In the genomic region with DNA sequence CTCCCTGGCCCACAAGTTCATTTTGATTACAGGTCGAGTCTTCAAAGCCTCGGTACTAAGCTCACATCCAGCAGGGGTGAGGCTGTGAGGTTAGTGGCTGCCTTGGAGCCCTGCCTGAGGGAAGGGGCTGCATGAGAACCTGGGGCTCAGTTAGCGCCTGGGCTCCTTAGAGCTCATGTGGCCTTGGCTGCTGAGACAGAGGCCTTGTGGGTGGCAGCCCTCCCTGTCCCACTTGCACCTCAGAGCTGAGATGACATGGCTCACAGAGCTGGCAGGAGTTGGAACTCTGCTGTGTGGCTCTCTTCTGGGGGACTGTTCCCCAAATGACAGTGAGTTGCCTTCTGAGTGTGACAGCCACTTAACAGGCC, we compare ENCODE assay signal across 12 mouse cellular contexts. TPM values are rescaled to one million over a fixed set of nuclear protein-coding genes. Genes with fewer than 3 reads are reported as not detected.
DNase-seq lines count a peak whose midpoint lies in the region; ATAC-seq and TF ChIP-seq lines count a peak whose summit lies in the region.
"Had no signal": no experiment of that assay in that cellular context is flagged by ENCODE, and none has a peak within 500 bp of the region (broad histone marks: within the 10 kb centered on the region; RNA-seq: fewer than 3 reads in every experiment).

No protein-coding gene starts in this region.

- no peak overlapping the region for H3K9ac ChIP-seq in forebrain, embryonic 14.5 days (ENCODE audit: low read length)
- H3K9ac ChIP-seq: limb, embryonic 15.5 days had no signal

- peaks cover 9% of the 10 kb centered on the region for H3K4me1 ChIP-seq in forebrain, embryonic 14.5 days (ENCODE audit: control insufficient read depth, insufficient read depth, low read length)
- H3K4me1 ChIP-seq in midbrain, embryonic 10.5 days = peaks cover 9% of the 10 kb centered on the region
- H3K4me1 ChIP-seq: limb, embryonic 15.5 days had no signal

- ATAC-seq in frontal cortex, adult (ENCODE audit: low TSS enrichment) = peak; percentile 21; the same call in 1 of the 2 replicates
- peak; percentile 40 for ATAC-seq in Patski
- ATAC-seq in forebrain, embryonic 14.5 days = 0 out of 2 replicates have a peak, but pooled peaks have one; percentile 6

- peaks cover 9% of the 10 kb centered on the region; the same call in 1 of the 2 replicates for H3K36me3 ChIP-seq in forebrain, embryonic 14.5 days (ENCODE audit: control insufficient read depth, insufficient read depth, low read length)
- H3K36me3 ChIP-seq in midbrain, embryonic 10.5 days = peaks cover 56% of the 10 kb centered on the region

- no peak for TF ChIP-seq CTCF in Patski (IDR thresholded peaks at IDR 0.05)

- 0 out of 2 replicates have a peak overlapping the region, but pooled peaks have one; percentile 27 for H3K27ac ChIP-seq in forebrain, embryonic 14.5 days (ENCODE audit: low read depth, low read length)
- peak overlapping the region; percentile 55; the same call in 1 of the 2 replicates for H3K27ac ChIP-seq in midbrain, embryonic 10.5 days (replicated peaks)
- H3K27ac ChIP-seq: limb, embryonic 15.5 days had no signal

- in situ Hi-C loops in Patski (cut with MboI; ENCODE audit: low pct_unique_long_range_greater_than_20kb) = no loop called here

- no peaks in the 10 kb centered on the region for H3K9me3 ChIP-seq in forebrain, embryonic 14.5 days (replicated peaks; ENCODE audit: control insufficient read depth, low read length)
- no peaks in the 10 kb centered on the region for H3K9me3 ChIP-seq in midbrain, embryonic 10.5 days (replicated peaks)
- H3K9me3 ChIP-seq: limb, embryonic 15.5 days; megakaryocyte, embryonic 14.5 days had no signal

- 57% methylated on average over 3 of the region's 3 CpGs for WGBS in forebrain, embryonic 14.5 days
- WGBS in midbrain, embryonic 10.5 days = 71% methylated on average over 3 of the region's 3 CpGs

- no peak overlapping the region for H3K4me2 ChIP-seq in forebrain, embryonic 14.5 days (ENCODE audit: low read length)
- H3K4me2 ChIP-seq: heart, embryonic 11.5 days; limb, embryonic 15.5 days had no signal

- CTCF ChIA-PET in Patski (lab: Charles Lee) = interaction anchor here (0.7 to 1.4 kb wide), 7 partner anchors 17 to 139 kb away, joined by 3 to 5 read pairs (median 3); no protein-coding TSS in a partner anchor

- POLR2A ChIA-PET in Patski (lab: Charles Lee) = no interaction called here

- DNase-seq in frontal cortex, postnatal 36 days (ENCODE audit: low spot score in 2 of 2) = no peak
- DNase-seq in Patski (ENCODE audit: low read depth, low spot score) = no peak
- no peak for DNase-seq in forebrain, embryonic 14.5 days (ENCODE audit: low spot score)
- DNase-seq in midbrain, embryonic 10.5 days (ENCODE audit: low spot score) = no peak
- no peak for DNase-seq in lung, postnatal 4 days
- no peak for DNase-seq in B cell, adult 2 months
- DNase-seq in right cerebral cortex, postnatal 25 days = no peak
- DNase-seq: kidney, adult 11 months had no signal

- no peaks in the 10 kb centered on the region for H3K27me3 ChIP-seq in Patski
- H3K27me3 ChIP-seq in forebrain, embryonic 14.5 days (replicated peaks; ENCODE audit: control insufficient read depth, insufficient read depth, low read length) = no peaks in the 10 kb centered on the region
- no peaks in the 10 kb centered on the region for H3K27me3 ChIP-seq in midbrain, embryonic 10.5 days (ENCODE audit: low read depth, poor library complexity, severe bottlenecking)
- H3K27me3 ChIP-seq: limb, embryonic 15.5 days; megakaryocyte, embryonic 14.5 days had no signal

- H3K4me3 ChIP-seq in forebrain, embryonic 14.5 days (ENCODE audit: low read depth, low read length) = no peak overlapping the region
- H3K4me3 ChIP-seq in midbrain, embryonic 10.5 days = no peak overlapping the region
- H3K4me3 ChIP-seq: limb, embryonic 15.5 days; megakaryocyte, embryonic 14.5 days had no signal

RNA-seq across cellular contexts. Expression of a gene that starts 22.7 kb away (rescaled TPM):
- polyA plus RNA-seq in Patski (2021) = 60.9 TPM
- polyA plus RNA-seq in forebrain, embryonic 14.5 days (2014; fragmentation: Nextera tagmentation; extraction: Ambion mirVana) = 94.0 and 94.2 TPM in 2 replicates
- 106 and 108 TPM in 2 replicates for polyA plus RNA-seq in midbrain, embryonic 10.5 days (2016; fragmentation: Nextera tagmentation; extraction: Ambion mirVana)

RNA-seq across cellular contexts. Expression of a gene that starts 36.5 kb away (rescaled TPM):
- 20.0 TPM for polyA plus RNA-seq in Patski (2021)
- polyA plus RNA-seq in forebrain, embryonic 14.5 days (2014; fragmentation: Nextera tagmentation; extraction: Ambion mirVana) = 49.6 and 63.9 TPM in 2 replicates
- polyA plus RNA-seq in midbrain, embryonic 10.5 days (2016; fragmentation: Nextera tagmentation; extraction: Ambion mirVana) = 17.2 and 39.7 TPM in 2 replicates

RNA-seq across cellular contexts. Expression of a gene that starts 48.6 kb away (rescaled TPM):
- 0.06 TPM for polyA plus RNA-seq in Patski (2021)
- 0.17 and 0.33 TPM in 2 replicates for polyA plus RNA-seq in forebrain, embryonic 14.5 days (2014; fragmentation: Nextera tagmentation; extraction: Ambion mirVana)
- polyA plus RNA-seq in midbrain, embryonic 10.5 days (2016; fragmentation: Nextera tagmentation; extraction: Ambion mirVana) = 0.86 and 0.87 TPM in 2 replicates

RNA-seq across cellular contexts. Expression of a gene that starts 56.5 kb away (rescaled TPM):
- 64.3 TPM for polyA plus RNA-seq in Patski (2021)
- 23.4 and 28.1 TPM in 2 replicates for polyA plus RNA-seq in forebrain, embryonic 14.5 days (2014; fragmentation: Nextera tagmentation; extraction: Ambion mirVana)
- 61.7 and 70.5 TPM in 2 replicates for polyA plus RNA-seq in midbrain, embryonic 10.5 days (2016; fragmentation: Nextera tagmentation; extraction: Ambion mirVana)
